Mouse (Mus musculus) heart, embryonic 15.5 days (tissue): ENCODE measurements around the gene Tmem255b. TPM values are rescaled to one million over a fixed set of nuclear protein-coding genes. Genes with fewer than 3 reads are reported as not detected.
A peak's percentile ranks its signal among the peaks of the same experiment; 100 is the strongest.

Source experiments
- ATAC-seq: fragments of 200-750 bp; cut with Nextera tagmentation; replicated peaks from 2 replicates; pipeline ENCODE4 v1.8.0; 2017; ENCODE audit warnings: low read depth, moderate TSS enrichment; ENCODE audit not compliant: insufficient number of reproducible peaks, insufficient read depth, low FRiP score
- H3K27ac ChIP-seq: fragments of 300-500 bp; sonication (generic); 2 replicates; pipeline ENCODE4 v1.5.1; 2015; ENCODE audit warnings: mild to moderate bottlenecking, inconsistent platforms
- H3K27me3 ChIP-seq: fragments of 300-500 bp; sonication (generic); 2 replicates; pipeline ENCODE4 v1.6.1; 2015; ENCODE audit warnings: inconsistent platforms
- H3K36me3 ChIP-seq: fragments of 300-500 bp; sonication (generic); 2 replicates; pipeline ENCODE4 v1.6.1; 2015; ENCODE audit warnings: mild to moderate bottlenecking, inconsistent platforms
- H3K4me1 ChIP-seq: fragments of 300-500 bp; sonication (generic); replicated peaks from 2 replicates; pipeline ENCODE4 v1.6.1; 2015; ENCODE audit warnings: inconsistent platforms
- H3K4me2 ChIP-seq: fragments of 300-500 bp; sonication (generic); 2 replicates; pipeline ENCODE4 v1.6.1; 2015; ENCODE audit warnings: inconsistent platforms, mild to moderate bottlenecking, moderate library complexity
- H3K4me3 ChIP-seq: fragments of 300-500 bp; sonication (generic); 2 replicates; pipeline ENCODE4 v1.5.1; 2015; ENCODE audit warnings: mild to moderate bottlenecking, inconsistent platforms
- H3K9ac ChIP-seq: fragments of 300-500 bp; sonication (generic); 2 replicates; pipeline ENCODE4 v1.6.1; 2015; ENCODE audit warnings: mild to moderate bottlenecking, inconsistent platforms
- H3K9me3 ChIP-seq: fragments of 300-500 bp; sonication (generic); replicated peaks from 2 replicates; pipeline ENCODE4 v1.6.1; 2016; ENCODE audit warnings: inconsistent platforms
- WGBS: fragments of 180-500 bp; shearing (Covaris S2); methylation state at CpG from one replicate; pipeline ENCODE4 v1.1.7; 2015; ENCODE audit warnings: mixed read lengths; 5-methylcytosine and 5-hydroxymethylcytosine counted together
- polyA plus RNA-seq: library from polyadenylated mRNA; unstranded; fragments of >200 nt; fragmentation: Nextera tagmentation; extraction: Ambion mirVana; gene quantifications from 2 replicates; pipeline ENCODE4 v1.2.1, GENCODE M21; 2015

Tmem255b gene
- polyA plus RNA-seq, 1 experiment from 2014 or later, result 2.1 TPM

DNA sequence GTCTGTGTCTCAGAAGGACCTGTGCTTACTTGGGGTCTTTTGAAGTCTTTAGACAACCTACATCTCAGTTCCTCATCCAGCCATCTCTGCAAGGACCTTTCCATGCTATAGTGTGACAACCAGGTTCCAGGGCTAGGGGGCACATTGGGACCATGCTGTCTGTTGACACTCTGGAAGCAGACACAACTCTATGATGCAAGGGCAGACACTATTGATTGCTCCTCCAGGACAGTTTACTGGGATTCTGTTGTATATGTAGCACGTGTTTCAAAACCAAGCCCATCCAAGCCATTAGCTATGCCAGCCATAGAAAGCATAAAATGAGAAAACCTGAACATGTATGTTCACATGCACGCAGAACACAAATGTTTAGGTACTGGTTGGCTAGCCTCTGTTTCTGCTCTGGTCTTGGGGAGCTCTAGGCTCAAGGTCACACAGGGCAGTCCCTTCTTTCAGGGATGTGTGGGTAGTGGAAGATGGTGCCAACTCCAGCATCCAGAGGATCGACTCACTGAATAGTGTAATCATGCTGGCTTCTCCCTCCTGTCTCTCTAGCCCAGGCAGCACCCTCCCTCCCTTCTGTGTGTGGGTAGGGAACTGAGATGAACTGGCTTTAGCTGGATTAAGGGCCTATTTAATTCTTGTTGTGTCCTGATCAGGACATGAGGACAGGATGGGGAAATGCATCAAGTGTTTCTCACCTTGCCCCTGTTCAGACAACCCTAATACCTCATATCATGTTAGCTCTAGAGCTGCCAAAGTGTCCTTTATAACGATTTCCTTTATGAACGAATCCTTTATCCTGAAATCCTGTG lies 78.8 kb downstream of the Tmem255b start:
- no peak for ATAC-seq
- WGBS, result 76% methylated on average over 5 of the region's 5 CpGs
- Histone ChIP-seq H3K4me3 (no peak overlapping the region), H3K9ac (no peak overlapping the region), H3K9me3 (no peaks in the 10 kb centered on the region), H3K36me3 (no peaks in the 10 kb centered on the region), H3K27me3 (no peaks in the 10 kb centered on the region), H3K27ac (no peak overlapping the region), H3K4me2 (no peak overlapping the region), H3K4me1 (peaks cover 29% of the 10 kb centered on the region)

- Histone ChIP-seq H3K4me3 (no peak overlapping the region), H3K27ac (peak overlapping the region; percentile 48), H3K9ac (no peak overlapping the region), H3K9me3 (no peaks in the 10 kb centered on the region), H3K27me3 (no peaks in the 10 kb centered on the region), H3K4me2 (no peak overlapping the region), H3K36me3 (no peaks in the 10 kb centered on the region), H3K4me1 (peaks cover 40% of the 10 kb centered on the region)
- ATAC-seq, result peak; percentile 65
- WGBS, result 17% methylated on average over 7 of the region's 7 CpGs
Observed at GRCm38 (mm10) chr8:13516011-13516442, 81.0 kb downstream of the Tmem255b start.

- no peak overlapping the region for H3K4me3 ChIP-seq
- H3K9ac ChIP-seq, result no peak overlapping the region
- ATAC-seq, result no peak
- peaks cover 47% of the 10 kb centered on the region for H3K4me1 ChIP-seq
- WGBS, result 65% methylated on average over 5 of the region's 5 CpGs
- no peaks in the 10 kb centered on the region for H3K36me3 ChIP-seq
- no peaks in the 10 kb centered on the region for H3K9me3 ChIP-seq
- no peaks in the 10 kb centered on the region for H3K27me3 ChIP-seq
- peak overlapping the region; percentile 48 for H3K27ac ChIP-seq
- no peak overlapping the region for H3K4me2 ChIP-seq
Observed at GRCm38 (mm10) chr8:13516728-13517127, 81.7 kb downstream of the Tmem255b start.

- H3K27ac ChIP-seq, result peak overlapping the region; percentile 48
- H3K9me3 ChIP-seq, result no peaks in the 10 kb centered on the region
- H3K9ac ChIP-seq, result no peak overlapping the region
- ATAC-seq, result 0 out of 2 replicates have a peak, but pooled peaks have one; percentile 17
- H3K4me3 ChIP-seq, result no peak overlapping the region
- WGBS, result 57% methylated on average over 6 of the region's 6 CpGs
- H3K27me3 ChIP-seq, result peaks cover 6% of the 10 kb centered on the region
- no peaks in the 10 kb centered on the region for H3K36me3 ChIP-seq
- H3K4me2 ChIP-seq, result no peak overlapping the region
- peaks cover 51% of the 10 kb centered on the region for H3K4me1 ChIP-seq
Observed at GRCm38 (mm10) chr8:13517284-13517781, 82.3 kb downstream of the Tmem255b start.

Other genes starting within 250 kb of the Tmem255b start
- 12.5 and 13.6 TPM in 2 replicates for gene Grtp1, start 234.6 kb upstream of the Tmem255b start, polyA plus RNA-seq
- 188 and 216 TPM in 2 replicates for gene Adprhl1, start 181.0 kb upstream of the Tmem255b start, polyA plus RNA-seq
- 24.5 and 28.3 TPM in 2 replicates for gene Dcun1d2, start 147.1 kb upstream of the Tmem255b start, polyA plus RNA-seq
- gene Tmco3, start 147.0 kb upstream of the Tmem255b start, polyA plus RNA-seq, result 26.1 and 33.6 TPM in 2 replicates
- gene Tfdp1, start 96.4 kb upstream of the Tmem255b start, polyA plus RNA-seq, result 71.9 and 89.7 TPM in 2 replicates
- not detected in 2 replicates for gene Atp4b, start 38.4 kb upstream of the Tmem255b start, polyA plus RNA-seq
- 0.05 TPM in 1 of 2 replicates, not detected in the other for gene Grk1, start 30.1 kb upstream of the Tmem255b start, polyA plus RNA-seq
- 222 and 235 TPM in 2 replicates for gene Gas6, start 59.3 kb downstream of the Tmem255b start, polyA plus RNA-seq
- not detected in 2 replicates for gene 1700029H14Rik, start 127.3 kb downstream of the Tmem255b start, polyA plus RNA-seq
- 19.0 and 28.5 TPM in 2 replicates for gene Rasa3, start 242.4 kb downstream of the Tmem255b start, polyA plus RNA-seq